Mouse (Mus musculus): ENCODE measurements at regions not wholly inside any gene's neighbourhood (a gene's known extent, or its start where the extent isn't known, plus 50 kb on each side); places are given as distances from the start of the nearest gene placed in this dataset.

DNA sequence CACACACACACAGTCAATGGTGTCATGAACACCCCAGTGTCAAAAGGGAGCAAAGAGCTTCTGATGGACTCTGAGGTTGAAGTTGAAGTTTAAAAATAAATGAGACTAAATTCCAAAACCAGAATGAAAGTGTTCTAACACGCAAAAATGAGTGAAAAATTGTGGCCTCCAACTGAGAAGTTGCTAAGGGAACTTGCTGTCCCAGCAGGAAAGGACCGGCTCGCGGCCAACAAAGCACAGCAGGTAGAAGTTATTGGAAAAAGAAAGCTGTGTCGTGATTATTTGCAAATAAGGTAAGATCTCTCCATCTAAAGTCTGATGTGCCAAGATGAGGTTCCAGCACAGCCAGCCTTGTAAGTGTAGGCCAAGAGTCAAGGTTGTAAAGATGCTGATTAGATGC lies 169.7 kb downstream of the Nrp2 start:
- no peak overlapping the region for H3K4me3 ChIP-seq
- H3K36me3 ChIP-seq, result no peaks in the 10 kb centered on the region
- WGBS, result 88% methylated on average over 5 of the region's 5 CpGs
- no peak for DNase-seq (ENCODE audit: low spot score)
- H3K27ac ChIP-seq (replicated peaks), result no peak overlapping the region
- no peaks in the 10 kb centered on the region for H3K9me3 ChIP-seq (replicated peaks)
- no peaks in the 10 kb centered on the region for H3K4me1 ChIP-seq
- no peaks in the 10 kb centered on the region for H3K27me3 ChIP-seq (ENCODE audit: low read depth, poor library complexity, severe bottlenecking)

- 79% methylated on average over 9 of the region's 9 CpGs for WGBS
- no peak overlapping the region for H3K4me3 ChIP-seq
Measured at GRCm38 (mm10) chr1:62875631-62876030, 172.5 kb downstream of the Nrp2 start.

DNA sequence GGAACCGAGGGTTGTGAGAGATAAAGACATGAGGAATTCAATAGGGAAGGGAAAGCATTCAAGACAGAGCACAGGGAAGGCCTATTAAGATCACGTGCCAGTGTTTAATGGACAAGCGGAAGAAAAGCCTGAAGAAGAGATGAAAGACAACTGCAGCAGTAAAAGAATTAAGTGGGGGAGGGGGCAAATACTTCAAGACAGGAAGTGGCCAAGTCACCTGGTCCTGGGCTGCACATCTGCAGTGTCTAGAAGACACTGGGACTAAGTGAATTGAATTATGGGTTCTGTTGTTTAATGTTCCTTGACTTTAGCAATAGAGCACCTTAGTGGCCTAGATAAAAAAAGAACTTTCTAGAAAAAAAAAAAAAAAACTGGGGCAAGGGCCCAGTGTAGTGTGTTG lies 173.6 kb downstream of the Nrp2 start:
- 73% methylated on average over 3 of the region's 3 CpGs for WGBS
- no peaks in the 10 kb centered on the region for H3K27me3 ChIP-seq (ENCODE audit: low read depth, poor library complexity, severe bottlenecking)

More at GRCm38 (mm10) chr1:62875631-62876030, 172.5 kb downstream of the Nrp2 start:
- no peak overlapping the region for H3K27ac ChIP-seq (replicated peaks)
- no peaks in the 10 kb centered on the region for H3K4me1 ChIP-seq
- H3K36me3 ChIP-seq, result no peaks in the 10 kb centered on the region
- no peak for DNase-seq (ENCODE audit: low spot score)
- no peaks in the 10 kb centered on the region for H3K27me3 ChIP-seq (ENCODE audit: low read depth, poor library complexity, severe bottlenecking)
- no peaks in the 10 kb centered on the region for H3K9me3 ChIP-seq (replicated peaks)

GRCm38 (mm10) chr1:62880882-62881291 lies 177.8 kb downstream of the Nrp2 start:
- Histone ChIP-seq H3K4me1 (no peaks in the 10 kb centered on the region; the same call in 1 of the 2 replicates), H3K27ac (replicated peaks) (no peak overlapping the region), H3K27me3 (ENCODE audit: low read depth, poor library complexity, severe bottlenecking) (no peaks in the 10 kb centered on the region), H3K36me3 (no peaks in the 10 kb centered on the region), H3K4me3 (no peak overlapping the region), H3K9me3 (replicated peaks) (no peaks in the 10 kb centered on the region)
- WGBS, result 33% methylated on average over 4 of the region's 4 CpGs
- no peak for DNase-seq (ENCODE audit: low spot score)

More for the DNA sequence above, 173.6 kb downstream of the Nrp2 start:
- DNase-seq (ENCODE audit: low spot score), result no peak
- no peaks in the 10 kb centered on the region for H3K36me3 ChIP-seq
- no peaks in the 10 kb centered on the region; the same call in 1 of the 2 replicates for H3K4me1 ChIP-seq
- no peak overlapping the region for H3K4me3 ChIP-seq
- no peaks in the 10 kb centered on the region for H3K9me3 ChIP-seq (replicated peaks)
- no peak overlapping the region for H3K27ac ChIP-seq (replicated peaks)

GRCm38 (mm10) chr1:62881477-62881876 lies 178.4 kb downstream of the Nrp2 start:
- H3K9me3 ChIP-seq (replicated peaks), result no peaks in the 10 kb centered on the region
- DNase-seq (ENCODE audit: low spot score), result no peak
- H3K27me3 ChIP-seq (ENCODE audit: low read depth, poor library complexity, severe bottlenecking), result no peaks in the 10 kb centered on the region
- H3K4me3 ChIP-seq, result no peak overlapping the region
- H3K36me3 ChIP-seq, result no peaks in the 10 kb centered on the region
- H3K4me1 ChIP-seq, result no peaks in the 10 kb centered on the region; the same call in 1 of the 2 replicates
- 83% methylated on average over 6 of the region's 6 CpGs for WGBS
- no peak overlapping the region for H3K27ac ChIP-seq (replicated peaks)

DNA sequence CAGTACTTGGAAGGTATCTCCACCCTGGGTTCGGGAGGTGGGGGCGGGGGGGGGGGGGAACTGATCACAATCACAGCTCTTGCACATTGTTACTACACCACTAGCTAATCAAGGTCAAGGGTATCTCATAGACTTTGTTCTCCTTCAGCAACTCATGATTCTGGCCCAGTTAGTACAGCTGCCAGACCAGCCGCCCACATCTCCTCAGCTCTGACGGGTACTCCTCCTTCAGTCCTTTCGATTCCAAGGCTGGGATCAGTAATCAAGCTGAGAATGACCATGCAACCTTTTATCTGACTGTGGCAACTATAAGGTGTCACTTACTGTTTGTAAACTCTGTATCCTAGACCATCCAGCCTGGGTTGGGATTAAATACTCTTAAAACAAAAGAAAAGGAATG lies 178.9 kb downstream of the Nrp2 start:
- H3K4me1 ChIP-seq, result no peaks in the 10 kb centered on the region; the same call in 1 of the 2 replicates
- H3K4me3 ChIP-seq, result no peak overlapping the region
- WGBS, result 83% methylated on average over 5 of the region's 5 CpGs
- no peak overlapping the region for H3K27ac ChIP-seq (replicated peaks)
- DNase-seq (ENCODE audit: low spot score), result no peak
- H3K27me3 ChIP-seq (ENCODE audit: low read depth, poor library complexity, severe bottlenecking), result no peaks in the 10 kb centered on the region
- H3K36me3 ChIP-seq, result no peaks in the 10 kb centered on the region
- H3K9me3 ChIP-seq (replicated peaks), result no peaks in the 10 kb centered on the region

DNA sequence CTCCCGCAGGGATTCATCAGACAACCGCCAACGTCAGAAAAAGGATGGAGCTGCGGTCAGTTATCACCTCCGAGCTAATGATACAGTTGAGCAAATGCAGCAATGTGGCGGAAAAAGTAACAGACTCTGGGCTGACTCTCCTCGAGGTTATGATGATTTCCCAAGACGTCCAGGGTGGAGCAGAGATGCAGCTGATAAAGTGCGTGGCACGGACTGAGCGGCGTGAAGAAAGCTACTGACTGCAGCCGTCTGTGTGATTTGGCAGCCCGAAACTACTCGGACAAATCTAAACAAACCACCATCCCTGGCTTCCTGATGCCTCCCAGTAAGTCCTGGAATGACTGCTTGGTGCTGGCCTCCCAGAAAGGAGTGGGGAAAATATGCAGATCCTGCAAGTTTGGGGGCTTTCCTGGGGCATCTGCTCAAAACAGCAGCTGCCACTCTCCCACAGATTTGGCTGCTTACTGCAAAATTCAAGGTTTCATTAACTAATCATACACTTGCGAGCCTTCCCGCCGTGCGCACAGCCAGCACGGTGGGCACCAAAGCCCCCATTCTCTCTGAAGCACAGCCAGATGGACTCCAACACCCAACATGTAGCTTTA lies 181.9 kb downstream of the Nrp2 start:
- H3K4me1 ChIP-seq, result no peaks in the 10 kb centered on the region; the same call in 1 of the 2 replicates
- no peak overlapping the region for H3K4me3 ChIP-seq
- no peaks in the 10 kb centered on the region for H3K36me3 ChIP-seq
- no peak overlapping the region for H3K27ac ChIP-seq (replicated peaks)
- H3K9me3 ChIP-seq (replicated peaks), result no peaks in the 10 kb centered on the region
- H3K27me3 ChIP-seq (ENCODE audit: low read depth, poor library complexity, severe bottlenecking), result no peaks in the 10 kb centered on the region
- 86% methylated on average over 20 of the region's 20 CpGs for WGBS
- DNase-seq (ENCODE audit: low spot score), result no peak

GRCm38 (mm10) chr1:62887585-62888483 lies 184.7 kb downstream of the Nrp2 start:
- DNase-seq (ENCODE audit: low spot score), result no peak
- 78% methylated on average over 9 of the region's 9 CpGs for WGBS
- H3K27ac ChIP-seq (replicated peaks), result no peak overlapping the region

DNA sequence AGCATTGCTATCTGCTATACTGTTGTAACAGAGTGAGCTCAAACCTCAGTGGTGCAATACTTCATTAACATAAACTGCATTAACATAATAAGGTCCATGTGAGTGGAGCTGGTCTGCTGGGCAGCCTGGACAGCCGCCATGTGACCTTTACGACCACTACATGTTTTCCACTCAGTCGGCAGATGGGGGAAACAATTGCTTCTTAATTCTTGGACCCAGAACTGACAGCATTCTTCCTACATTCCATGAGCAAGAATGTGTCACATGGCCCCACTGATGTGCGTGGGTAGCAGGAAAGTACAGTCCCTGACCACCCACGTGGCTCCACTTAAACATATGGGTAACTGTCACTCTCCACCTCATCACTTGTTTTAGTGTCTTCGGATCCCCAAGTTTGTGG lies 198.3 kb downstream of the Nrp2 start:
- peaks cover 32% of the 10 kb centered on the region for H3K4me1 ChIP-seq
- H3K9me3 ChIP-seq (replicated peaks), result 0 out of 2 replicates have a peak, but pooled peaks cover under 1% of the 10 kb centered on the region
- DNase-seq (ENCODE audit: low spot score), result no peak
- H3K27me3 ChIP-seq (ENCODE audit: low read depth, poor library complexity, severe bottlenecking), result no peaks in the 10 kb centered on the region
- no peak overlapping the region for H3K4me3 ChIP-seq
- no peaks in the 10 kb centered on the region for H3K36me3 ChIP-seq
- 79% methylated on average over 6 of the region's 6 CpGs for WGBS
- H3K27ac ChIP-seq (replicated peaks), result no peak overlapping the region

More at GRCm38 (mm10) chr1:62887585-62888483, 184.7 kb downstream of the Nrp2 start:
- Histone ChIP-seq H3K9me3 (replicated peaks) (no peaks in the 10 kb centered on the region), H3K4me1 (no peaks in the 10 kb centered on the region), H3K36me3 (no peaks in the 10 kb centered on the region), H3K4me3 (no peak overlapping the region), H3K27me3 (ENCODE audit: low read depth, poor library complexity, severe bottlenecking) (no peaks in the 10 kb centered on the region)

- DNase-seq (ENCODE audit: low spot score), result no peak
- H3K4me3 ChIP-seq, result no peak overlapping the region
- WGBS, result 76% methylated on average over 5 of the region's 5 CpGs
Measured at GRCm38 (mm10) chr1:62901871-62902270, 198.8 kb downstream of the Nrp2 start.

GRCm38 (mm10) chr1:62902931-62903453 lies 199.9 kb downstream of the Nrp2 start:
- H3K27ac ChIP-seq (replicated peaks), result peak overlapping the region; percentile 52
- 57% methylated on average over 6 of the region's 6 CpGs for WGBS
- no peaks in the 10 kb centered on the region for H3K27me3 ChIP-seq (ENCODE audit: low read depth, poor library complexity, severe bottlenecking)
- peak; percentile 43 for DNase-seq (ENCODE audit: low spot score)
- H3K4me1 ChIP-seq, result peaks cover 32% of the 10 kb centered on the region
- no peak overlapping the region for H3K4me3 ChIP-seq
- H3K36me3 ChIP-seq, result no peaks in the 10 kb centered on the region
- H3K9me3 ChIP-seq (replicated peaks), result no peaks in the 10 kb centered on the region

More at GRCm38 (mm10) chr1:62901871-62902270, 198.8 kb downstream of the Nrp2 start:
- Histone ChIP-seq H3K27ac (replicated peaks) (no peak overlapping the region), H3K27me3 (ENCODE audit: low read depth, poor library complexity, severe bottlenecking) (no peaks in the 10 kb centered on the region), H3K9me3 (replicated peaks) (no peaks in the 10 kb centered on the region), H3K36me3 (no peaks in the 10 kb centered on the region), H3K4me1 (peaks cover 32% of the 10 kb centered on the region)

- WGBS, result 75% methylated on average over 9 of the region's 9 CpGs
- no peak overlapping the region for H3K27ac ChIP-seq (replicated peaks)
- H3K36me3 ChIP-seq, result no peaks in the 10 kb centered on the region
- no peak for DNase-seq (ENCODE audit: low spot score)
- no peaks in the 10 kb centered on the region for H3K27me3 ChIP-seq (ENCODE audit: low read depth, poor library complexity, severe bottlenecking)
- no peak overlapping the region for H3K4me3 ChIP-seq
- peaks cover 39% of the 10 kb centered on the region for H3K4me1 ChIP-seq
- no peaks in the 10 kb centered on the region for H3K9me3 ChIP-seq (replicated peaks)
Measured at GRCm38 (mm10) chr1:62905739-62906138, 202.7 kb downstream of the Nrp2 start.

DNA sequence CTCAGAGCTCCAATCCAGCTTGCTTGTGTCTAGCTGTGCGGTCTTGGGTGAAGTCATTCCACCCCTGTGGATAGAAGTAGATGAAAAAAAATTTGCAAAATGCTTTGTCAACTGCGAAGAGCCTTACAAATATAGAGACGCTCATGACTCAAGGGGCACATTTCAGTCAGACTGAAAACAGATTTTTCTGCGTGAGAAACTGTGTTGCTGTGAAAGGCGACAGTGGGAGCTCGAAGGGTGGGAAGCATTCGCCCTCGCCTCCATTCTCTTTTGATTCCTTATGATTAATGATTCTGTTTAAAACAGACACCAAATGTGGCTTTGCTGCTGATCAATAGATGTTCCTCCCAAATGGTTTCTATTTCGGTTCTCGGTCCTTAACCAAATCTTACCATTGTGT lies 204.2 kb downstream of the Nrp2 start:
- H3K27ac ChIP-seq (replicated peaks), result no peak overlapping the region
- H3K36me3 ChIP-seq, result no peaks in the 10 kb centered on the region
- H3K4me1 ChIP-seq, result peaks cover 36% of the 10 kb centered on the region
- H3K27me3 ChIP-seq (ENCODE audit: low read depth, poor library complexity, severe bottlenecking), result no peaks in the 10 kb centered on the region
- no peak for DNase-seq (ENCODE audit: low spot score)
- H3K4me3 ChIP-seq, result no peak overlapping the region
- 91% methylated on average over 10 of the region's 10 CpGs for WGBS
- H3K9me3 ChIP-seq (replicated peaks), result no peaks in the 10 kb centered on the region

Data from midbrain, embryonic 10.5 days (tissue).